Mouse (Mus musculus): ENCODE measurements around the gene Cmip. TPM values are rescaled to one million over a fixed set of nuclear protein-coding genes. Genes with fewer than 3 reads are reported as not detected.
A peak's percentile ranks its signal among the peaks of the same experiment; 100 is the strongest.

Cmip gene
- polyA plus RNA-seq, 1 experiment from 2014 or later: 22.6 TPM

DNA sequence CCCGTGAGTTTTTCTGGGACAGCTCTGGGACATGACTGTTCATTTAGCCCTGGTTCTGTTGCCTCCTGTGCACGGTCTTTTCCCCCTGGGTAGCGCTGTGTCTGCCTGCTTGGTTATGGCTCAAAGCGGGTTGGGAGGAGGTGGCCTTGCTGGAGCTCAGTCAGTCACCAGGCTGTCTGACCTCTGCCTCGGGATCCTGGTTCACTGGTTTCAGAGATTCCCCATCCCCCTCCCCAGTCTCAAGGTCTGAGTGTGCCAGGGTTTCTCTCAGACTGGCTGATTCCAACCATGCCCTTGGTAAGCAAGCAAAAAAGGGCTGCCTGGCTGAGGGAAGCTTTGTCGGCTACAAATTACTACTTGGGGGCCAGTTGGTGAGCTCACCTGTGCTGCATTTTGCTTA, 76.8 kb downstream of the Cmip start:
- 53% methylated on average over 6 of the region's 6 CpGs for whole genome bisulfite sequencing (ENCODE audit: insufficient replicate concordance)
- H3K36me3 ChIP-seq (replicated peaks; ENCODE audit: insufficient read depth, low read length): no peaks in the 10 kb centered on the region
- H3K4me3 ChIP-seq (ENCODE audit: low read depth, low read length): no peak overlapping the region
- no peaks in the 10 kb centered on the region for H3K27me3 ChIP-seq (ENCODE audit: insufficient read depth, low read length)
- peak overlapping the region; percentile 61 for H3K4me2 ChIP-seq (ENCODE audit: low read depth, low read length)
- peak overlapping the region; percentile 97 for H3K27ac ChIP-seq (ENCODE audit: low read depth)
- peak overlapping the region; percentile 51 for H3K9ac ChIP-seq (replicated peaks)
- no peak for TF ChIP-seq EP300 (IDR thresholded peaks at IDR 0.05; ENCODE audit: low read depth)
- TF ChIP-seq CTCF (IDR thresholded peaks at IDR 0.05; ENCODE audit: low read depth): no peak
- H3K9me3 ChIP-seq (ENCODE audit: low read length): no peaks in the 10 kb centered on the region
- H3K4me1 ChIP-seq (ENCODE audit: insufficient read depth): peaks cover 76% of the 10 kb centered on the region
- DNase-seq: peak; percentile 36
- ATAC-seq: peak; percentile 9; the same call in 1 of the 2 replicates

DNA sequence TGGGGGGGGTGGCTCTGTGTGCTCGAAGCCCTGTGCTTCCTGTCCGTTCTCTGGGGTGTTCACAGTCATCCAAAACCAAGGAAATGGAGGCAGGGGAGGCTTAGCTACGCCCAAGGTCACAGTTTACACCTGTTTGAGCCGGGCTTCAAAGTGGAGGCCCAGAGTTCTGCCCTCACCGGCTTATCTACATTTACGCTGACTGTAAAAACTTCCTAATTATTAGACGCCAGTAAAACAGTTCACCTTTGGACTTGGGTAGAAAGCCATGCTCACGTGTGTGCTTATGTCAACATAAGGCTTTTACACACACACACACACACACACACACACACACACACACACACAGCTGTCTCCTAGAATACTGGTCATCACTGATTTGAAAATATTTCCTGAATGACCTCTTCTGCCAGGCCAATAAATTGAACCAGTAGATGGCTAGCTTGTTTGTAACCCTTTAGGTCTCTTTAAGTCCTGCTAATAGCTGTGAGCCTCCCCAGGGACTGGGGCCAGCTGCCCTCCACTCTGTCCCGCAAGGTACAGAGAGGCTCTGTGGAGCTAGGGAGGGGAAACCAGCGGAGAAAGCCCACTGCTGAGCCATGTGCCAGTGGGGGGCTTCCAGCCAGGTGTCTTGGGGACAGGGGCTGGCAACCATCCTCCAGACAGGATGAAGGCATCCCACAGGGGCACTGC, 77.3 kb downstream of the Cmip start:
- H3K27me3 ChIP-seq (ENCODE audit: insufficient read depth, low read length): no peaks in the 10 kb centered on the region
- H3K4me1 ChIP-seq (ENCODE audit: insufficient read depth): peaks cover 77% of the 10 kb centered on the region
- DNase-seq (peak; percentile 40), ATAC-seq (peak; percentile 54)
- H3K9ac ChIP-seq (replicated peaks): peak overlapping the region; percentile 63
- peak overlapping the region; percentile 97 for H3K27ac ChIP-seq (ENCODE audit: low read depth)
- no peaks in the 10 kb centered on the region for H3K36me3 ChIP-seq (replicated peaks; ENCODE audit: insufficient read depth, low read length)
- no peaks in the 10 kb centered on the region for H3K9me3 ChIP-seq (ENCODE audit: low read length)
- H3K4me2 ChIP-seq (ENCODE audit: low read depth, low read length): peak overlapping the region; percentile 61
- TF ChIP-seq EP300 (IDR thresholded peaks at IDR 0.05; ENCODE audit: low read depth): peak; percentile 13; the same call in 1 of the 2 replicates
- TF ChIP-seq CTCF (IDR thresholded peaks at IDR 0.05; ENCODE audit: low read depth): no peak
- WGBS (ENCODE audit: insufficient replicate concordance): 31% methylated on average over 10 of the region's 10 CpGs
- H3K4me3 ChIP-seq (ENCODE audit: low read depth, low read length): peak overlapping the region; percentile 7; the same call in 1 of the 2 replicates

DNA sequence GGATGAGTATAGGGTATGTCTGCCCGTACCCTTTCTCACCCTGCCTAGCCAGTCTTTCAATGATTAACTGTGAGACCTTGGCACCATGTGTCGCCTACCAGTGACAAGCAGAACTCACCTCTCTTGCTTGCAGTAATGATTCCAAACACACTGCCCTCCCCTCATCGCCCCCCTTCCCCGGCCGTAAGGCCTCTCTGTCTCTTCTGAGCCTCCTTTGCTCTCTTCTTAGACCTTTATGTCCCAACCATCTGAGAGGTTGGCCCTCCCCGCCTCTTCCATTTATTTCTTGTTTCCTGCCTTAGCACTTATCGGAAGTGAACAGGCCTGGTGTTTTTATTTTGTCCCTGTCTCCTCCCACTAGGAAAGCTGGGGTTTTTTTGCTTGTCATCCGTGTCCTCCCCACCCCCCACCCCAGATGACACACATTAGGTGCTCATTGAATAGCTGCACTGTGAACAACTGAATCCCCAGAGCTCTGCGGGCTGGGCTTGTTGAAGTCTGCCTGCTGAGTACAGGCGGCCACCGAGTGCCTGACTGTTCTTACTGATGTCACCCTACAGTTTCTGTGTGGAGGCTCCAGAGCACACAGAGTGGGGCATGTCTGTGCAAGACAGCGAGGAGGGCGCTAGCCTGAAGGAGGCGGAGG, 78.0 kb downstream of the Cmip start:
- no peaks in the 10 kb centered on the region for H3K9me3 ChIP-seq (ENCODE audit: low read length)
- no peaks in the 10 kb centered on the region for H3K36me3 ChIP-seq (replicated peaks; ENCODE audit: insufficient read depth, low read length)
- peak; percentile 54 for DNase-seq
- peaks cover 79% of the 10 kb centered on the region for H3K4me1 ChIP-seq (ENCODE audit: insufficient read depth)
- H3K27ac ChIP-seq (ENCODE audit: low read depth): peak overlapping the region; percentile 97
- H3K27me3 ChIP-seq (ENCODE audit: insufficient read depth, low read length): no peaks in the 10 kb centered on the region
- WGBS (ENCODE audit: insufficient replicate concordance): 36% methylated on average over 14 of the region's 14 CpGs
- TF ChIP-seq CTCF (IDR thresholded peaks at IDR 0.05; ENCODE audit: low read depth) (no peak), EP300 (IDR thresholded peaks at IDR 0.05; ENCODE audit: low read depth) (peak; percentile 74)
- H3K9ac ChIP-seq (replicated peaks): peak overlapping the region; percentile 63
- peak; percentile 60 for ATAC-seq
- peak overlapping the region; percentile 61 for H3K4me2 ChIP-seq (ENCODE audit: low read depth, low read length)
- H3K4me3 ChIP-seq (ENCODE audit: low read depth, low read length): peak overlapping the region; percentile 7; the same call in 1 of the 2 replicates

DNA sequence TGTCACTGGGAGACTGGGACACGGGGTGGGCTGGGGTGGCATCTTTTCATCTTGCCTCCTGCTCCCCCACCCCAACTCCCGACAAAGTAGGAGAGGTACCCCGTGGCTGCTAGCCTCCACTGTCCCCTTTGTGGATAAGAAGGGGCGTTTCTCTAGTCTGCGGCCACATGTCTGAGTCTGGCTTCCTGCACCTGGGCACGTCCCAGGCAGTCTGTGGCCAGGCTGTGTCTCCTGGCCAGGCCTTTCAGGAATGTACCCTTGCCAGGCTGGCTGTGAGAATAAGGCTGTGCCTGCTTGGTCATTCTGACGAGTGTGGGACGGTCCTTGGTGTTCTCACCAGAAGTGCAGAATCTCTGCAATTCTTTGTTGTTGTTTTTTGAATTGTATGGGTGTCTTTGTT, 78.6 kb downstream of the Cmip start:
- TF ChIP-seq CTCF (IDR thresholded peaks at IDR 0.05; ENCODE audit: low read depth) (no peak), EP300 (IDR thresholded peaks at IDR 0.05; ENCODE audit: low read depth) (no peak)
- H3K9me3 ChIP-seq (ENCODE audit: low read length): no peaks in the 10 kb centered on the region
- peak overlapping the region; percentile 97 for H3K27ac ChIP-seq (ENCODE audit: low read depth)
- 37% methylated on average over 8 of the region's 8 CpGs for WGBS (ENCODE audit: insufficient replicate concordance)
- no peak overlapping the region for H3K4me3 ChIP-seq (ENCODE audit: low read depth, low read length)
- no peaks in the 10 kb centered on the region for H3K27me3 ChIP-seq (ENCODE audit: insufficient read depth, low read length)
- DNase-seq (no peak), ATAC-seq (peak; percentile 14)
- H3K4me1 ChIP-seq (ENCODE audit: insufficient read depth): peaks cover 83% of the 10 kb centered on the region
- H3K36me3 ChIP-seq (replicated peaks; ENCODE audit: insufficient read depth, low read length): no peaks in the 10 kb centered on the region
- H3K4me2 ChIP-seq (ENCODE audit: low read depth, low read length): peak overlapping the region; percentile 61
- peak overlapping the region; percentile 52 for H3K9ac ChIP-seq (replicated peaks)

DNA sequence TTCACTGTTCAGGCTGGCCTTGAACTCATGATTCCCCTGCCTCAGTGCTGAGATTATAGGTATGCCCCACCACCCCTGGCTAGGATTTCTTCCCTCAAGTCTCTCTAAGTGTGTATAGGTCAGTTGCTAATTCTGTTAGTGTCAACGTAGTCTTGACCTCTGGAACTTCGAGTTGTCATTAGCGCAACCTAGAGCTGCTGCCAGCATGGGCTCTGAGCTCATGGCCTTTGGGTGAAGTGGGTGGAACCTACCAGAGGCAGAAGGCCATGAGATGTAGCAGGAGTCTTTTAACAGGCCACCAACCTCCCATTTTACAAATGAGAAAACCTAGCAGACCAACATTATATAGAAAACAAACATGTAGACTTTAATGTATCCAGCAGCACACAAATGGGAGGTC, 80.3 kb downstream of the Cmip start:
- no peaks in the 10 kb centered on the region for H3K27me3 ChIP-seq (ENCODE audit: insufficient read depth, low read length)
- H3K9ac ChIP-seq (replicated peaks): no peak overlapping the region

DNA sequence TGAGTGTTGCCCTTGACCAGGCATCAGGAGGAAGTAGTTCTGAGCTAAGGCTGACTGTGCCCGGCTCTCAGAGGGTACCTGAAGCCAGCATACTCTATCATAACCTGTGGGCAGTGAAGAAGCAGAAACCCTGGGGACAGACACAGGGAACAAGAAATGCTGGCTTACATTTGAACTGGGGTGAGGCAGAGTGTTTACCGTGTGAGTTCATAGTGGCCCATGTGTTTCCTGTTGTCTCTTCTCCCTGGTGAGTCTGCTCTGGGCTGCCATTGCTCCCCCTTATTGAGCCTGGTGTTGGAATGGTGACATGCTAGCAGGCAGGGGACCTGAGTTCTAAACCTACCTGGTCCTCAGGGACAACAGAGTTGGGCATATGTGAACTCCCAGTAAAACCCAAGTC, 81.8 kb downstream of the Cmip start:
- 18% methylated on average over 2 of the region's 2 CpGs for WGBS (ENCODE audit: insufficient replicate concordance)
- no peak for TF ChIP-seq EP300 (IDR thresholded peaks at IDR 0.05; ENCODE audit: low read depth)
- H3K4me1 ChIP-seq (ENCODE audit: insufficient read depth): peaks cover 88% of the 10 kb centered on the region
- DNase-seq: no peak
- H3K27ac ChIP-seq (ENCODE audit: low read depth): peak overlapping the region; percentile 97
- peak overlapping the region; percentile 63; the same call in 1 of the 2 replicates for H3K4me2 ChIP-seq (ENCODE audit: low read depth, low read length)
- no peaks in the 10 kb centered on the region for H3K9me3 ChIP-seq (ENCODE audit: low read length)
- no peak overlapping the region for H3K4me3 ChIP-seq (ENCODE audit: low read depth, low read length)
- no peaks in the 10 kb centered on the region for H3K27me3 ChIP-seq (ENCODE audit: insufficient read depth, low read length)
- no peak for ATAC-seq
- no peak overlapping the region for H3K9ac ChIP-seq (replicated peaks)
- no peaks in the 10 kb centered on the region for H3K36me3 ChIP-seq (replicated peaks; ENCODE audit: insufficient read depth, low read length)

More for the DNA sequence above, 80.3 kb downstream of the Cmip start:
- no peaks in the 10 kb centered on the region for H3K9me3 ChIP-seq (ENCODE audit: low read length)
- H3K4me3 ChIP-seq (ENCODE audit: low read depth, low read length): no peak overlapping the region
- peaks cover 88% of the 10 kb centered on the region for H3K4me1 ChIP-seq (ENCODE audit: insufficient read depth)
- H3K4me2 ChIP-seq (ENCODE audit: low read depth, low read length): no peak overlapping the region
- DNase-seq (no peak), ATAC-seq (no peak)
- 61% methylated on average over 3 of the region's 3 CpGs for WGBS (ENCODE audit: insufficient replicate concordance)
- H3K36me3 ChIP-seq (replicated peaks; ENCODE audit: insufficient read depth, low read length): no peaks in the 10 kb centered on the region
- TF ChIP-seq CTCF (IDR thresholded peaks at IDR 0.05; ENCODE audit: low read depth): no peak
- TF ChIP-seq EP300 (IDR thresholded peaks at IDR 0.05; ENCODE audit: low read depth): no peak
- peak overlapping the region; percentile 97 for H3K27ac ChIP-seq (ENCODE audit: low read depth)

Measured in liver, postnatal 0 days (tissue).